In genomic region chr14:61046091-61046681, GRCm38 (mm10) we compare ENCODE assay signal across 8 mouse cellular contexts. TPM values are rescaled to one million over a fixed set of nuclear protein-coding genes. Genes with fewer than 3 reads are reported as not detected.
DNase-seq lines count a peak whose midpoint lies in the region; ATAC-seq lines count a peak whose summit lies in the region.

Gene Tnfrsf19, minus strand, starts transcription at chr14:61046490.

- ATAC-seq in hematopoietic stem cell, adult 5-6 weeks (replicated peaks in 1 of 2; ENCODE audit: insufficient read depth in 1 of 2, low FRiP score in 2 of 2, low TSS enrichment in 1 of 2, low read depth in 1 of 2, poor library complexity in 2 of 2, severe bottlenecking in 2 of 2), result peak; percentile 67 to 85

- peak; percentile 80 for DNase-seq in MN1 (ENCODE audit: low spot score)
- peak; percentile 47 for DNase-seq in cerebellum, adult 8-10 months
- DNase-seq in frontal cortex, adult 2 months (ENCODE audit: extremely low spot score in 1 of 2, low spot score in 1 of 2), result peak; percentile 67 to 80
- peak; percentile 83 to 87 for DNase-seq in layer of hippocampus, postnatal 36 days
- DNase-seq in lung, postnatal 14 days, result peak; percentile 80
- peak; percentile 39 for DNase-seq in retina, postnatal 7 days (ENCODE audit: low read depth, low spot score)
- peak; percentile 87 for DNase-seq in thymus, postnatal 4 days

RNA-seq across cellular contexts. Expression of gene Tnfrsf19, which starts in this region (rescaled TPM):
- polyA plus RNA-seq in frontal cortex, adult 2 months (2012; rRNA removed), result 49.1 and 54.9 TPM in 2 replicates
- not detected in 2 replicates for total RNA-seq in hematopoietic stem cell, adult 5-6 weeks (2017)
- total RNA-seq in layer of hippocampus, postnatal 36 days (2021), result 10 to 100 TPM; 48.4 to 48.7 TPM

Comparison
In these comparisons a context has a peak if more than half of its experiments do, and no peak if none do; other contexts are left out.
1. Peak in every context shown above with its lines: DNase-seq and ATAC-seq.
2. RNA of gene Tnfrsf19 (total RNA-seq): 48.4 to 48.7 TPM in layer of hippocampus, postnatal 36 days; not detected in hematopoietic stem cell, adult 5-6 weeks; every median in the first group is over 10 times any median in the second.
3. Peak in ATAC-seq in hematopoietic stem cell, adult 5-6 weeks; RNA of the gene not detected or under 1 TPM.